Mouse (Mus musculus): Measurements from ENCODE around the gene Gabrd. TPM values are rescaled to one million over a fixed set of nuclear protein-coding genes. Genes with fewer than 3 reads are reported as not detected.

The Gabrd gene
- total RNA-seq, 2 experiments from 2014 or later, result 0.21 to 0.45 TPM

- DNase-seq, result no peak
These were observed 15.2 kb downstream of the Gabrd start for GRCm38 (mm10) chr4:155382752-155383151.

GRCm38 (mm10) chr4:155381974-155382373 lies 15.9 kb downstream of the Gabrd start:
- no peak for DNase-seq

- no peak for DNase-seq
These were observed 25.8 kb downstream of the Gabrd start for GRCm38 (mm10) chr4:155371797-155372735.

GRCm38 (mm10) chr4:155370737-155371715 lies 26.9 kb downstream of the Gabrd start:
- DNase-seq, result peak; percentile 49

GRCm38 (mm10) chr4:155368684-155369083 lies 29.2 kb downstream of the Gabrd start:
- peak; percentile 89 for DNase-seq

GRCm38 (mm10) chr4:155367739-155368138 lies 30.2 kb downstream of the Gabrd start:
- DNase-seq, result no peak

GRCm38 (mm10) chr4:155366784-155367183 lies 31.1 kb downstream of the Gabrd start:
- DNase-seq, result no peak

- no peak for DNase-seq
These were observed 35.5 kb downstream of the Gabrd start for GRCm38 (mm10) chr4:155362443-155362842.

GRCm38 (mm10) chr4:155361303-155361791 lies 36.6 kb downstream of the Gabrd start, which contains the start of gene Prkcz:
Prkcz (minus strand) TSS chr4:155361361.
- peak; percentile 79 for DNase-seq

GRCm38 (mm10) chr4:155360856-155361255 lies 37.1 kb downstream of the Gabrd start:
- no peak for DNase-seq

GRCm38 (mm10) chr4:155359560-155360464 lies 38.1 kb downstream of the Gabrd start:
- DNase-seq, result no peak

- no peak for DNase-seq
These were observed 40.3 kb downstream of the Gabrd start for GRCm38 (mm10) chr4:155357601-155358000.

GRCm38 (mm10) chr4:155356354-155356753 lies 41.6 kb downstream of the Gabrd start:
- no peak for DNase-seq

- no peak for DNase-seq
These were observed 43.4 kb downstream of the Gabrd start for GRCm38 (mm10) chr4:155354546-155354945.

GRCm38 (mm10) chr4:155354035-155354434 lies 43.9 kb downstream of the Gabrd start:
- DNase-seq, result no peak

- no peak for DNase-seq
These were observed 45.3 kb downstream of the Gabrd start for GRCm38 (mm10) chr4:155352581-155352980.

- DNase-seq, result no peak
These were observed 51.6 kb downstream of the Gabrd start for GRCm38 (mm10) chr4:155346350-155346749.

GRCm38 (mm10) chr4:155345608-155345953 lies 52.3 kb downstream of the Gabrd start:
- peak; percentile 51 for DNase-seq

- peak; percentile 5 for DNase-seq
These were observed 53.0 kb downstream of the Gabrd start for GRCm38 (mm10) chr4:155344716-155345607.

- DNase-seq, result no peak
These were observed 53.7 kb downstream of the Gabrd start for GRCm38 (mm10) chr4:155344299-155344600.
